Mouse (Mus musculus) spleen, embryonic (tissue): ENCODE results near the gene Hdac7.

ENCODE experiments used
- CTCF ChIA-PET: fragments of 350-600 bp; sonication (Branson Sonifier 250); formaldehyde crosslinking; loops from one replicate; lab custom pipeline; 2022; lab: Charles Lee

Hdac7 gene

DNA sequence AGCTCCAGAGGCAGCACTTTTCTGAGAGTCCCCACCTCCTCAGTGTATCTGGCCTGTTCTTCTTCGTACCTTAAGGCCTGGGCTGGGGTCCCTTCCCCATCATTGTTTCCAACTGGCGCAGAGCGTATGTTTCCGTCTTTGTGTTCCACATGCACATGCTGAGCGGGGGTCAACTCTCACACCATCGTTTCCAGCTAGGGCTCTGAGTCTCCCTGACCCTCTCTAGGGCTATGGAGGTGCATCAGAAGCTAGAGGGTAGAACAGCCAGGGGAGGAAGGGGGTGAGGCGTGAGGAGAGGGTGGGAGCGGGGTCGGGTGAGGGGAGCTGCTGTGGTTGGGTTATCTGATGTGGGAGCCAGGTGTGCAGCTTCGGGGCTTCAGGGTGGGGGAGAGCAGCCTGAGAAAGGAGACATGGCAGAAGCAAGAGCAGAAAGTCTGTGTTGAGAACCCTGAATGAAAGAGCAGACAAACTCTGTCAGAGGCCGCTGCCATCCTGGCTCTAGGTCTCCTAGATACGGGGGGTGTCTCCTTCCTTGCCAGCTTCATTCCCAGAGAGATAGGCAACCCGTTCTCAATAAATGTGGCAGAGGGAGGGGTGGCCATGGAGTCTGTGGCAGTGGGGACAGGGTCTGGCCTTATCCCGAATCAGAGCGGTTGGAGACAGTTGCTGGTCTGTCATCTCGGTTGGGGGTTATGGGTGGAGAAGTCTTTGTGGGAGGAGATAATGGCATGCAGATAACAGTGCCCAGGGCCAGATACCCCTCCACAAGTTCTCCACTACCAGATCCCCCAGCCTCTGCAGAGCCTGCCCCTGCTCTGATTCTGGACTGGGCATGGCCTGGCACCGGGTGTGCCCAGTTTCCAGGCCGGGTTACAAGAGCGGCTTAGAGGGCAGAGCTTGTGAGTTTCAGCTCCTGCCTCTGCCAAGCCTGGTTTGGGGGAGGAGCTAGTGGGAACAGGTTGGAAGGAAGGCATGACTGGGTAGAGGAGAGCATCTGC is at the start of gene Hdac7:
Hdac7 (minus strand) TSS at position 466 of the 998 bp plus-strand sequence.
- CTCF ChIA-PET: no interaction called here

DNA sequence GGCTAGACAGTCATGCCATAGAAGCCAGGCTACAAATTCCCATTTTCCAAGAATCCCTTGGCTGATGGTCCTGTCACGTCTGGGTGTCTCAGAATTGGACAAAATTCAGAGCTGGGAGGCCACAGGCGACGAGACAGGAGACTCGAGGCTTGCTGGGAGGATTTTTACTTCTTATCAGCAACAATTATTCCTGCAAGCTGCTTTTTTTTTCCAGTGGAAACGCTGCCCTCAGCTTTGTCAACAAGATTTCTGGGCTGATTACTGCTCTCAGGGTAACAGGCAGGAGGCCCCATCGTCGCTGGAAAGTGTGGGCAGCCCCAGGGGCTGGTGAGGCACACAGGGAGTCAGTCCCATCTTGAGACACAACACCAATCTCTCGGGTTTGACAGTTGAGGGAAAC is 48.2 kb upstream of the Hdac7 start:
- CTCF ChIA-PET: no interaction called here

GRCm38 (mm10) chr15:97890450-97890849 is 46.1 kb upstream of the Hdac7 start:
- CTCF ChIA-PET: no interaction called here

GRCm38 (mm10) chr15:97890017-97890416 is 45.7 kb upstream of the Hdac7 start:
- CTCF ChIA-PET: no interaction called here

- CTCF ChIA-PET: no interaction called here
These were observed 43.3 kb upstream of the Hdac7 start for GRCm38 (mm10) chr15:97887541-97888016.

DNA sequence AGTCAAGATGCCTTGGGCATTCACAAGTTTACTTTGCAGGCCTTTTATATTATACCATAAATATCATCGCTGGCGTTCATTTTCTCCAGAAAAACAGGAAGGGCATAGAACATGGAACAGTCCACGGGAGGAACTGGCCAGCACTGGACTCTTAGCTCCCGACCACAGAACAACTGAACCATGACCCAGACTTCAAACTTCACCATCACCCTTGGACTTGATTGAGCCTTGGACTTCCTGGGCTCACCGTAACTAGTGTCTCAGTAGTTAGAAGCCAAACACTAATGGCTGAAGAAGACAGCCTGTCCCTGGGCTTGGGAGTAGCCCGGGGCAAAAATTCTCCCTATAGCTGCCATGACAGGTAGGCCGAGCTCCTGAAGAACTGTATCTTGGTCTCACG is 37.1 kb upstream of the Hdac7 start:
- CTCF ChIA-PET: no interaction called here

- CTCF ChIA-PET: no interaction called here
These were observed 36.1 kb upstream of the Hdac7 start for GRCm38 (mm10) chr15:97880441-97880840.

DNA sequence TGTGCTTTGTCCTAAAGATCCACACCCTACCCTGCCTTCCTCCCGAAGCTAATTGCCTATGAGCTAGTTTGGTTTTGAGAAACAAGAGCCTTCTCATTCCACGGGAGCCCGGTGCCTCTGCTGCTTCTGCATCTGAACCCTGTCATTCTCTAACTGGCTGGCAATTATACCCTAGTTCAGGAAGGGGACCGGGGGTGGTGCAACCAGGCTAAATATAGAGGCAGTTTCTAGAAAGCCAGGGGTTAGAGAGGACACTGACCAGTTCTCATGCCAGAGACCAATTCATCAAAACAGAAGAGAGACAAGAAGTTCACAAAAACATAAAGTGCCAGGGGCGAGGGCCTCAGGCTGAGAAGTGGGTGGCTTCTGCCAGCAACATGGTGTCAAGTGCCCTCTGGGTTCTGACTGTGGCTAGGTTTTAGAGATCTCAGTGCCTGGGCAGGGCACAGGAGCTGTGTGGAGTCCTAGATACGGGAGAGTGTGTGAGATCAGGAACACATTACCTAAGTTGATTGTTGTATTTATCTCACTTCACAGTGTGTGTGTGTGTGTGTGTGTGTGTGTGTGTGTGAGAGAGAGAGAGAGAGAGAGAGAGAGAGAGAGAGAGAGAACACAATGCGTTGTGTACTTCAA is 34.5 kb upstream of the Hdac7 start:
- CTCF ChIA-PET: no interaction called here

DNA sequence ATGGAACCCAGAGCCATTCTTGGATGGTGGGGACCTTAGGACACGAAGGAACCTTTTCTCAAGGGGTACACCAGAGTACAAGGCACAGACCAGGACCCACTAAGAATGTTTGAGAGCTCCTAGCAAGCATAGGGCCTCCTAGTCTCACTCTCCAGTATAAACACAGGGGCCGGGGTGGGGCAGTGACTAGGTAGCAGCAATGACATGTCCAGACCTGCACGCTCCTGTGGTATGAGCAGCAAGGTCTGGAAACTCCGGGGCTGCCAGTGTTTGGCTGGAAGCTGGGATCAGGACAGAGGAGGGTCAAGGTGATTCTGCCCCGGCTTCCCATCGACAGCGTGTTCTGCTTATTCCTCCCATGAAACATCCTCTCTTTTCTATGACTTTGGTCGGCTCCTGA is 31.5 kb upstream of the Hdac7 start:
- CTCF ChIA-PET: no interaction called here

DNA sequence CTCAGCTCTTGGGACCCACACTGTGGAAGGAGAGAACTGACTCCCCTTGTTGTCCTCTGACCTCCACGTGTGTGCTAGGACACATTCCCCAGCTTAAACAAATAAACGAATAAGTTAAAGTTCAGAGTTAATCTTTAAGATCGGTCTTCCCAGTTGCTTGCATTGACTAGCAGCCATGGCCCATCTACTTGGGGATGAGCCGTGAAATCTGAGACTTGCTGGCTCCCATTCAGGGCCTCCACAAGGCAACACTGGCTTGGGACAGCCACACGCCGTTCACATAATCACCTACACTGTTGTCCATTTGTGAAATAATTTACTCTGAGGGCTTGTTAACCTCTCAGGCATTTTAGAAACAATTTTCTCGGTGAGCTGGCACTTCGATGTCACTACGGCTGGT is 29.4 kb upstream of the Hdac7 start:
- CTCF ChIA-PET: no interaction called here

GRCm38 (mm10) chr15:97872161-97872560 is 27.9 kb upstream of the Hdac7 start:
- CTCF ChIA-PET: no interaction called here

- CTCF ChIA-PET: no interaction called here
These were observed 27.0 kb upstream of the Hdac7 start for GRCm38 (mm10) chr15:97871055-97872030.

- CTCF ChIA-PET: interaction anchor here (0.6 kb wide), 1 partner anchor 641 kb away, joined by 10 read pairs; no protein-coding TSS in a partner anchor
These were observed 25.8 kb upstream of the Hdac7 start for GRCm38 (mm10) chr15:97870116-97870515.

GRCm38 (mm10) chr15:97868985-97869384 is 24.7 kb upstream of the Hdac7 start:
- CTCF ChIA-PET: interaction anchor here (0.5 kb wide), 1 partner anchor 417 kb away, joined by 5 read pairs; no protein-coding TSS in a partner anchor

DNA sequence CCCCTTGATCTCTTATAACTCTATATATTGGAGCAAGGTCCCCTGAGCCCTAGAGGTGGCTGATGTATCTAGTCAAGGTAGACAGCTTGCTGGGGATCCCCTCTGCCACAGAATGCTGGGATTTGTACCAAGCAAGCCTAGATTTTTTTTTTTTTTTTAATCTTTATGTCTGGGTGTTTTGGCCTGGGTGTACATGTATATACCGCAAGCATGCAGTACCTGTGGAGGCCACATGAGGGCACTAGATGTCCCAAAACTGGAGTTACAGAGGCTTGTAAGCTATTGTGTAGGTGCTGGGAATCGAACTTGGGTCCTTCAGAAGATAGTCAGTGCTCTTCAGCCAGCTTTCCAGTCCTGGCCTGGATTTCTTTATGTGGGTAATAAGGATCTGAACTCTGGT is 21.7 kb upstream of the Hdac7 start:
- CTCF ChIA-PET: no interaction called here

- CTCF ChIA-PET: no interaction called here
These were observed 20.9 kb upstream of the Hdac7 start for GRCm38 (mm10) chr15:97865175-97865574.

GRCm38 (mm10) chr15:97864361-97865045 is 20.2 kb upstream of the Hdac7 start:
- CTCF ChIA-PET: no interaction called here

DNA sequence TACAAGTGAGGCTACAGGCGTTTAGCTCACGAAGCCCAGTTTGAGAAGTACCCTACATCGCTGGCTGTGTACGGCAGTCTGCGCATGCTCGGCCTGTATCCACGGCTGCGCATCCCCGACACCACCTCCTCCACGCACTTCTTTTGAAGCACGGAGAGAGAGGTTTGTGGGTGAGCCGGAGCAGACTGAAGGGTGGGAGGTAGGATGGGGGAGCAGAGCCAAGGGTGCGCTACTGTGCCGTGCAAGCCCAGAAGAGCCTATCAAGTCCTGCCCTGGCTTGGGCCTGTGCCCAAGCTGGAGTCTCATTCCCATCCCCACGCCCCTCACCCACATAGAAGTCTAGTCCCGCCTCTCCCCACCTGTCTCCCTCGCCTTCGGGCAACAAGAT is 19.2 kb upstream of the Hdac7 start:
- CTCF ChIA-PET: no interaction called here

DNA sequence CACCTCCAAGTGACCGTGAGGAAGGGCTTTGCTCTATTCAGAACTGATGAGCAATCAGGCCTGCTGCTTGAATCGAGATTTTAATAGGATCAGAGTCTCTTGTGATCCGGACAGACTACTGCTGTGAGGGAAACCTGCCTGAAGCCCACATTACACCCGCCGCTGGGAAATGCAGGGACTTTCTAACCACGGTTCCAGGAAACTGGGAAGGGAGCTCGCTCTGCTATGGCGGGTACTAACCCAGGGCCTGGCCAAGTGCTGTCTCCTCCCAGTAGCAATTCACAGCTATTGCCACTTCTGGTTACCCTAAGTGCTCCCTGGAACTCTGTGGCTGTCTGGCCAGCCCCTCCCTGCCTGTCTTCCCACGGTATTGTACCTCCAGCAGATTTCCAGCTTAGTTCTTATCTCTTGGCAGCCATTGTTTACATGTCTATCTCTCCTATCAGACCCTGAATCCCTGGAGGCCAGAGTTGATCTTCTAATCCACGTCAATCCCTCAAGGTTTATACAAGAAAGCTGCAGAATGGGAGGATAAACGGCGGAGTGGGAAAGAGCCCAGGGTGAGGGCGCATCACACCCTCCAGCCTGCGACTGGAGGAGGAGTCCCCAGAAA is 18.7 kb upstream of the Hdac7 start:
- CTCF ChIA-PET: no interaction called here

DNA sequence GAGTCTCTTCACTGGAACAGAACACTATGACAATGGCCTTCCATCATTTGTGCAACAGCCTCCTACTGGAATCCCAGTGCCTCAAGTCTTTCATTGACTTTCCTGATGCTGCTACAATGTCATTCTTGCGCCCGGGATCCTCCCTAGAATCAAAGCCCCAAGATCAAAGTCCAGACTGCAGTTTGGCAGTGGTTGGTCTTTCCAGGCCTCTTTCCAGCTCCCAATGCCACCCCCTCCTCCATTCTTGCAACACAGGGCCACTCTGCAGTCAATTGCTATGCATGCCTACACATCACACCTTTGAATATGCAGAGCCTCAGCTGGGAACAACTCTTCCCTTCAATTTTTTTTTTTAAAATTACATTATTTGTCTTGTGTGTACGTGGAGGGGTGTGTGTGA is 16.1 kb upstream of the Hdac7 start:
- CTCF ChIA-PET: no interaction called here
